ENCODE assay signal across 18 mouse cellular contexts in genomic region chr1:21780746-21781145, GRCm38 (mm10).
"Had no signal": no experiment of that assay in that cellular context is flagged by ENCODE, and none has a peak within 500 bp of the region (broad histone marks: within the 10 kb centered on the region; RNA-seq: fewer than 3 reads in every experiment).

No protein-coding gene starts in this region.

- H3K9ac ChIP-seq: limb, embryonic 13.5 days; liver, embryonic 12.5 days; liver, embryonic 15.5 days; lung, embryonic 15.5 days; neural tube, embryonic 12.5 days; neural tube, embryonic 15.5 days had no signal

- H3K4me3 ChIP-seq: limb, embryonic 10.5 days; limb, embryonic 13.5 days; liver, embryonic 12.5 days; liver, embryonic 15.5 days; lung, embryonic 15.5 days; neural tube, embryonic 12.5 days; neural tube, embryonic 15.5 days had no signal

- DNase-seq: kidney, adult 9 months; kidney, postnatal 14 days; kidney, postnatal 4 days; liver; lung, adult 18-20 months; lung, postnatal 14 days; lung, postnatal 4 days; midbrain, embryonic 14.5 days; thymus, adult 2 months; thymus, postnatal 36 days had no signal

- H3K4me2 ChIP-seq: limb, embryonic 13.5 days; liver, embryonic 12.5 days; liver, embryonic 15.5 days; lung, embryonic 15.5 days; midbrain, embryonic 11.5 days; neural tube, embryonic 12.5 days; neural tube, embryonic 15.5 days had no signal

- H3K27me3 ChIP-seq: limb, embryonic 13.5 days; liver, embryonic 12.5 days; liver, embryonic 15.5 days; lung, embryonic 15.5 days; neural tube, embryonic 12.5 days; neural tube, embryonic 15.5 days had no signal

- H3K27ac ChIP-seq: limb, embryonic 10.5 days; limb, embryonic 13.5 days; liver, embryonic 12.5 days; liver, embryonic 15.5 days; lung, embryonic 15.5 days; neural tube, embryonic 12.5 days; neural tube, embryonic 15.5 days had no signal

- H3K4me1 ChIP-seq: limb, embryonic 10.5 days; limb, embryonic 13.5 days; liver, embryonic 12.5 days; liver, embryonic 15.5 days; lung, embryonic 15.5 days; neural tube, embryonic 12.5 days; neural tube, embryonic 15.5 days had no signal

- ATAC-seq: liver, embryonic 12.5 days had no signal

- H3K36me3 ChIP-seq: limb, embryonic 10.5 days; limb, embryonic 13.5 days; liver, embryonic 12.5 days; liver, embryonic 15.5 days; lung, embryonic 15.5 days; neural tube, embryonic 12.5 days; neural tube, embryonic 15.5 days had no signal

- H3K9me3 ChIP-seq: limb, embryonic 10.5 days; limb, embryonic 13.5 days; liver, embryonic 12.5 days; liver, embryonic 15.5 days; lung, embryonic 15.5 days; neural tube, embryonic 12.5 days; neural tube, embryonic 15.5 days had no signal
